Comparison of ENCODE assay signal across 9 mouse cellular contexts in genomic region chr8:80868801-80869323, GRCm38 (mm10). TPM values are rescaled to one million over a fixed set of nuclear protein-coding genes. Genes with fewer than 3 reads are reported as not detected.
DNase-seq lines count a peak whose midpoint lies in the region; TF ChIP-seq lines count a peak whose summit lies in the region.
"Had no signal": no experiment of that assay in that cellular context is flagged by ENCODE, and none has a peak within 500 bp of the region (broad histone marks: within the 10 kb centered on the region; RNA-seq: fewer than 3 reads in every experiment).

No protein-coding gene starts in this region.

- H3K36me3 ChIP-seq in thymus, adult 2 months (ENCODE audit: control insufficient read depth, insufficient read depth, low read length), result no peaks in the 10 kb centered on the region
- H3K36me3 ChIP-seq: midbrain, embryonic 12.5 days had no signal

- H3K27ac ChIP-seq in gastrocnemius, adult 2 months, result peak overlapping the region; percentile 55; the same call in 1 of the 2 replicates
- H3K27ac ChIP-seq in thymus, adult 2 months (ENCODE audit: control insufficient read depth, insufficient read depth, low read length), result no peak overlapping the region

- no peaks in the 10 kb centered on the region for H3K27me3 ChIP-seq in thymus, adult 2 months (ENCODE audit: control insufficient read depth, insufficient read depth, low read length)
- H3K27me3 ChIP-seq: midbrain, embryonic 12.5 days had no signal

- no peak for TF ChIP-seq CTCF in gastrocnemius, adult 2 months (IDR thresholded peaks at IDR 0.05)
- TF ChIP-seq CTCF in thymus, adult 2 months (IDR thresholded peaks at IDR 0.05; ENCODE audit: borderline replicate concordance, control insufficient read depth, extremely low read depth, insufficient read depth, low read length, poor library complexity), result no peak

- TF ChIP-seq POLR2A in thymus, adult 2 months (IDR thresholded peaks at IDR 0.05; ENCODE audit: control insufficient read depth, extremely low read depth, insufficient read depth, low read length, poor library complexity), result no peak

- H3K4me3 ChIP-seq in gastrocnemius, adult 2 months, result no peak overlapping the region
- no peak overlapping the region for H3K4me3 ChIP-seq in thymus, adult 2 months (ENCODE audit: control insufficient read depth, insufficient read depth, low read length)
- H3K4me3 ChIP-seq: midbrain, embryonic 12.5 days had no signal

- no peak for DNase-seq in gastrocnemius, adult 2 months
- no peak for DNase-seq in gastrocnemius, adult 8-10 months (ENCODE audit: low spot score in 2 of 2)
- DNase-seq in c-Kit-positive CD71-positive TER-119-positive erythroid progenitor cells, embryonic 14.5 days (ENCODE audit: low spot score), result peak; percentile 83
- DNase-seq in heart, postnatal 10 days, result peak; percentile 51 to 62
- peak; percentile 35 for DNase-seq in lung, postnatal 10 days
- no peak for DNase-seq in thymus, adult 2 months
- no peak for DNase-seq in layer of hippocampus, adult 11-12 months (ENCODE audit: low spot score)
- DNase-seq in urinary bladder, postnatal 10 days (ENCODE audit: low spot score), result no peak

- H3K4me1 ChIP-seq in thymus, adult 2 months (replicated peaks; ENCODE audit: control insufficient read depth, insufficient read depth, low read length), result no peaks in the 10 kb centered on the region

- 89% methylated on average over 11 of the region's 11 CpGs for WGBS in thymus, adult 2 months

- intact Hi-C loops in gastrocnemius, adult 2 months (cut with DNase I), result no loop called here
- intact Hi-C loops in heart, postnatal 10 days (cut with DNase I), result loop anchor here (5.0 kb wide), 1 partner anchor 52 kb away; no protein-coding TSS in a partner anchor

RNA-seq across cellular contexts. Expression of gene Gab1, which starts 11.5 kb away (rescaled TPM):
- total RNA-seq in gastrocnemius, adult 2 months (2021), result 10 to 100 TPM; 11.7 to 14.3 TPM
- total RNA-seq in gastrocnemius, adult 8-10 months (2022), result 10 to 100 TPM in 3 of 4 experiments, 1 to 10 TPM in 1; 9.0 to 12.8 (median 11.5) TPM
- total RNA-seq in heart, postnatal 10 days (2021), result 10 to 100 TPM; 41.2 to 51.1 TPM
- 5.6 and 8.9 TPM in 2 replicates for polyA plus RNA-seq in thymus, adult 2 months (2012; rRNA removed)

Comparison
In these comparisons a context has a peak if more than half of its experiments do, and no peak if none do; other contexts are left out.
1. DNase-seq: peak in c-Kit-positive CD71-positive TER-119-positive erythroid progenitor cells, embryonic 14.5 days (single experiment), heart, postnatal 10 days (2 of 2) and lung, postnatal 10 days (single experiment); none in gastrocnemius, adult 2 months (single experiment), gastrocnemius, adult 8-10 months (0 of 2), thymus, adult 2 months (single experiment), layer of hippocampus, adult 11-12 months (single experiment) and urinary bladder, postnatal 10 days (single experiment).